In the genomic region with DNA sequence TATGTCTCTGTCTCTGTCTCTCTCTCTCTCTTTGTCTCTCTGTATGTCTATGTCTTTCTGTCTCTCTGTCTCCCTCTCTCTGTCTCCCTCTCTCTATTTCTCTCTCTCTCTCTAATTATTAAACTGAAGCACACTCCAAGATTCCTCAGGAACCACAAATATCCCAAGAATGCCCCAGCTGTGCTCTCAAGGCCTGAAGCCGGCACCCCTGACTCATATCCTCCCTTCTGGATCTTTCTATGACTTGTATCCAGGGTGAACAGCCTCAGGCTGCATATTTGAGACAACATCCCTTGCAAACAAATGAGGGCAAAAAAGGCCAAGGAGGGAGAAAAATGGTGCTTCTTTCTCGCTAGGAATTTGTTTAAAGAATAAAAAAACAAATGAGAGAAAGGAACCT, we compare ENCODE assay signal across 13 mouse cellular contexts. TPM values are rescaled to one million over a fixed set of nuclear protein-coding genes. Genes with fewer than 3 reads are reported as not detected.
A peak's percentile ranks its signal among the peaks of the same experiment; 100 is the strongest.
DNase-seq lines count a peak whose midpoint lies in the region; ATAC-seq lines count a peak whose summit lies in the region.
"Had no signal": no experiment of that assay in that cellular context is flagged by ENCODE, and none has a peak within 500 bp of the region (broad histone marks: within the 10 kb centered on the region; RNA-seq: fewer than 3 reads in every experiment).

Gm10974 (plus strand) TSS at position 2 of the 400 bp plus-strand sequence.

- WGBS in heart, embryonic 13.5 days, result 43% methylated on average over 2 of the region's 2 CpGs

- peaks cover 3% of the 10 kb centered on the region; the same call in 1 of the 2 replicates for H3K36me3 ChIP-seq in heart, embryonic 13.5 days
- H3K36me3 ChIP-seq: heart, embryonic 15.5 days had no signal

- H3K4me1 ChIP-seq in heart, embryonic 13.5 days, result peaks cover 17% of the 10 kb centered on the region

- H3K27ac ChIP-seq in heart, embryonic 13.5 days (replicated peaks), result 0 out of 2 replicates have a peak within 1 kb of the TSS, but pooled peaks have one; percentile 28
- H3K27ac ChIP-seq: heart, embryonic 15.5 days had no signal

- no peak within 1 kb of the TSS for H3K4me2 ChIP-seq in heart, embryonic 13.5 days
- H3K4me2 ChIP-seq: heart, embryonic 15.5 days had no signal

- intact Hi-C loops in heart, postnatal 36 days (cut with DNase I), result no loop called here

- H3K9me3 ChIP-seq in heart, embryonic 13.5 days, result peaks cover 9% of the 10 kb centered on the region

- H3K27me3 ChIP-seq in heart, embryonic 13.5 days (replicated peaks), result no peaks in the 10 kb centered on the region
- H3K27me3 ChIP-seq: heart, embryonic 15.5 days had no signal

- no peak within 1 kb of the TSS for H3K4me3 ChIP-seq in heart, embryonic 13.5 days
- H3K4me3 ChIP-seq: erythroblast, embryonic 14.5 days; heart, embryonic 15.5 days had no signal

- no peak for DNase-seq in heart, postnatal 36 days
- peak; percentile 23 for DNase-seq in adipocyte (ENCODE audit: low spot score)
- peak; percentile 22 for DNase-seq in heart, postnatal 4 days
- peak; percentile 49 for DNase-seq in lung, postnatal 14 days
- no peak for DNase-seq in cerebellum, adult 9-11 months
- DNase-seq in spleen, adult 12 weeks (ENCODE audit: low spot score), result no peak
- DNase-seq: right cerebral cortex, postnatal 4 days had no signal

- no peak for ATAC-seq in heart, embryonic 13.5 days (ENCODE audit: extremely low read depth, insufficient number of reproducible peaks, low FRiP score, low TSS enrichment)

- H3K9ac ChIP-seq in heart, embryonic 13.5 days, result no peak within 1 kb of the TSS
- H3K9ac ChIP-seq: heart, embryonic 15.5 days had no signal

RNA-seq across cellular contexts. Expression of gene Gm10974, which starts in this region (rescaled TPM):
- not detected in 2 replicates for polyA plus RNA-seq in heart, embryonic 13.5 days (2015; fragmentation: Nextera tagmentation; extraction: Ambion mirVana)
- not detected for total RNA-seq in heart, postnatal 36 days (2021)
- not detected for total RNA-seq in heart, postnatal 4 days (2021)
- total RNA-seq: layer of hippocampus, adult 8-10 months had no signal
- polyA plus RNA-seq: erythroblast, embryonic 14.5 days; heart, embryonic 15.5 days; liver, embryonic 16.5 days; neural tube, embryonic 11.5 days had no signal

Comparison
In these comparisons a context has a peak if more than half of its experiments do, and no peak if none do; other contexts are left out.
1. Peak in DNase-seq in heart, postnatal 4 days; RNA of the gene not detected or under 1 TPM.
2. DNase-seq: peak in adipocyte (single experiment) and lung, postnatal 14 days (single experiment); none in heart, postnatal 36 days (0 of 2), cerebellum, adult 9-11 months (single experiment) and spleen, adult 12 weeks (single experiment).